Mouse (Mus musculus) thymus, postnatal 0 days (tissue): ENCODE results near the gene Spin1. TPM values are rescaled to one million over a fixed set of nuclear protein-coding genes. Genes with fewer than 3 reads are reported as not detected.
A peak's percentile ranks its signal among the peaks of the same experiment; 100 is the strongest.
"Not testable (repeated sequence)": the region's sequence is repeated elsewhere in the genome, so short reads cannot be mapped to it uniquely, and the experiment has no call there.

Experiments used
- DNase-seq: peaks from one replicate; pipeline ENCODE4 v3.0.0-alpha.2; 2015; ENCODE audit warnings: low spot score
- polyA plus RNA-seq: library from polyadenylated mRNA; unstranded; fragments of >200 nt; fragmentation: Nextera tagmentation; extraction: Ambion mirVana; gene quantifications from 2 replicates; pipeline ENCODE4 v1.2.1, GENCODE M21; 2015

The Spin1 gene
- polyA plus RNA-seq = 44.7 and 49.3 TPM in 2 replicates

GRCm38 (mm10) chr13:51100233-51101015, at the start of gene Spin1:
Gene Spin1, plus strand, starts transcription at chr13:51100880.
- DNase-seq = peak; percentile 87

GRCm38 (mm10) chr13:51051016-51051415, 49.7 kb upstream of the Spin1 start:
- no peak for DNase-seq

GRCm38 (mm10) chr13:51052408-51052807, 48.3 kb upstream of the Spin1 start:
- DNase-seq = no peak

GRCm38 (mm10) chr13:51063024-51063423, 37.7 kb upstream of the Spin1 start:
- no peak for DNase-seq

- no peak for DNase-seq
These were observed 37.0 kb upstream of the Spin1 start for GRCm38 (mm10) chr13:51063721-51064120.

- DNase-seq = no peak
These were observed 36.3 kb upstream of the Spin1 start for GRCm38 (mm10) chr13:51064429-51064828.

- no peak for DNase-seq
These were observed 29.5 kb upstream of the Spin1 start for GRCm38 (mm10) chr13:51071063-51071680.

GRCm38 (mm10) chr13:51071763-51072276, 28.9 kb upstream of the Spin1 start:
- DNase-seq = no peak

- DNase-seq = no peak
These were observed 27.5 kb upstream of the Spin1 start for GRCm38 (mm10) chr13:51072917-51073843.

- DNase-seq = no peak
These were observed 26.5 kb upstream of the Spin1 start for GRCm38 (mm10) chr13:51074081-51074680.

- DNase-seq = not testable (repeated sequence)
These were observed 24.5 kb upstream of the Spin1 start for GRCm38 (mm10) chr13:51076191-51076590.

- not testable (repeated sequence) for DNase-seq
These were observed 22.1 kb upstream of the Spin1 start for GRCm38 (mm10) chr13:51078586-51078985.

- DNase-seq = no peak
These were observed 19.9 kb upstream of the Spin1 start for GRCm38 (mm10) chr13:51080801-51081200.

- no peak for DNase-seq
These were observed 16.4 kb upstream of the Spin1 start for GRCm38 (mm10) chr13:51084241-51084640.

GRCm38 (mm10) chr13:51085941-51086340, 14.7 kb upstream of the Spin1 start:
- no peak for DNase-seq

GRCm38 (mm10) chr13:51087253-51087652, 13.4 kb upstream of the Spin1 start:
- no peak for DNase-seq

GRCm38 (mm10) chr13:51088207-51088606, 12.5 kb upstream of the Spin1 start:
- no peak for DNase-seq

- no peak for DNase-seq
These were observed 11.6 kb upstream of the Spin1 start for GRCm38 (mm10) chr13:51089058-51089457.

- no peak for DNase-seq
These were observed 10.5 kb upstream of the Spin1 start for GRCm38 (mm10) chr13:51090105-51090661.

GRCm38 (mm10) chr13:51093430-51093829, 7.2 kb upstream of the Spin1 start:
- no peak for DNase-seq
